ENCODE assay signal across 21 mouse cellular contexts in the genomic region with DNA sequence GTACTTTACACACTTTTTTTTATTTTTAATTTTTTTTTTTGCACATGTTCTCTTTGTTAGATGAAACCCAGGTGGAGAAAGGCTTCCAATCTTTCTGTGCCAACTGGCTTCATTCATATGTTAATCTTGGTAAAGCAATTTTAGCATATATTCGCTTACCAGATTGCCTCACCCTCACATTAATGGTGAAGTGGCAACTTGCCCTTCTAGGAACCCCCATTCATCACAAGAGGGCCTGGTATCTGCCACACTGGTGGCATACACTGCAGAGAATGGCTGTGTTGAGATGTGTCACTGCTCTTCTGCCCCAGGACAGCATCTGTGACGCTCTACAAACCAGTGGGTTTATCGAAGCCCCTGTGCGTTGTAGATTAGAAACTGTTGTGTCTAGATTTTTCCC.
A peak's percentile ranks its signal among the peaks of the same experiment; 100 is the strongest.
DNase-seq lines count a peak whose midpoint lies in the region; ATAC-seq lines count a peak whose summit lies in the region.
"Had no signal": no experiment of that assay in that cellular context is flagged by ENCODE, and none has a peak within 500 bp of the region (broad histone marks: within the 10 kb centered on the region; RNA-seq: fewer than 3 reads in every experiment).

No protein-coding gene starts in this region.

- intact Hi-C loops in heart, postnatal 25 days (cut with DNase I), result no loop called here

- no peak overlapping the region for H3K4me2 ChIP-seq in forebrain, embryonic 13.5 days
- no peak overlapping the region for H3K4me2 ChIP-seq in forebrain, embryonic 16.5 days (ENCODE audit: low read length)
- H3K4me2 ChIP-seq in forebrain, embryonic 12.5 days, result no peak overlapping the region
- no peak overlapping the region for H3K4me2 ChIP-seq in neural tube, embryonic 12.5 days (replicated peaks)
- H3K4me2 ChIP-seq in neural tube, embryonic 15.5 days, result no peak overlapping the region
- H3K4me2 ChIP-seq: heart, embryonic 12.5 days; heart, embryonic 15.5 days; hindbrain, embryonic 15.5 days had no signal

- peak; percentile 82 for ATAC-seq in forebrain, embryonic 13.5 days
- ATAC-seq in forebrain, embryonic 16.5 days, result peak; percentile 57
- no peak for ATAC-seq in forebrain, embryonic 12.5 days (ENCODE audit: low FRiP score)
- ATAC-seq in neural tube, embryonic 12.5 days (ENCODE audit: low FRiP score, low read depth), result 0 out of 2 replicates have a peak, but pooled peaks have one; percentile 27
- no peak for ATAC-seq in neural tube, embryonic 15.5 days (ENCODE audit: low FRiP score)
- ATAC-seq: activated CD4-positive, CD25-positive, alpha-beta regulatory T cell, adult 4 months; intestine, postnatal 0 days had no signal

- no peaks in the 10 kb centered on the region for H3K27me3 ChIP-seq in forebrain, embryonic 13.5 days
- H3K27me3 ChIP-seq in forebrain, embryonic 10.5 days (ENCODE audit: poor library complexity, severe bottlenecking), result no peaks in the 10 kb centered on the region
- H3K27me3 ChIP-seq in forebrain, embryonic 16.5 days (replicated peaks; ENCODE audit: control insufficient read depth, insufficient read depth, low read length), result no peaks in the 10 kb centered on the region
- no peaks in the 10 kb centered on the region for H3K27me3 ChIP-seq in forebrain, embryonic 12.5 days
- H3K27me3 ChIP-seq in neural tube, embryonic 12.5 days (replicated peaks), result no peaks in the 10 kb centered on the region
- H3K27me3 ChIP-seq in neural tube, embryonic 15.5 days (replicated peaks), result no peaks in the 10 kb centered on the region
- H3K27me3 ChIP-seq: heart, embryonic 12.5 days; heart, embryonic 15.5 days; hindbrain, embryonic 15.5 days had no signal

- no peak overlapping the region for H3K9ac ChIP-seq in forebrain, embryonic 13.5 days
- no peak overlapping the region for H3K9ac ChIP-seq in forebrain, embryonic 16.5 days (replicated peaks; ENCODE audit: low read depth, low read length)
- H3K9ac ChIP-seq in forebrain, embryonic 12.5 days, result no peak overlapping the region
- H3K9ac ChIP-seq in neural tube, embryonic 12.5 days, result no peak overlapping the region
- no peak overlapping the region for H3K9ac ChIP-seq in neural tube, embryonic 15.5 days (replicated peaks)
- H3K9ac ChIP-seq: heart, embryonic 12.5 days; heart, embryonic 15.5 days; hindbrain, embryonic 15.5 days had no signal

- DNase-seq in forebrain, embryonic 10.5 days (ENCODE audit: extremely low spot score, low spot score), result no peak
- DNase-seq in heart, postnatal 25 days (ENCODE audit: low spot score), result no peak
- DNase-seq: adrenal gland, adult 8-10 months; adrenal gland, postnatal 25 days; cerebellum, adult 18-20 months; cerebellum, adult 9-10 months; cerebellum, postnatal 14 days; gastrocnemius, postnatal 25 days; heart, adult 18-20 months; heart, postnatal 10 days; heart, postnatal 4 days had no signal

- H3K9me3 ChIP-seq in forebrain, embryonic 13.5 days (replicated peaks), result no peaks in the 10 kb centered on the region
- no peaks in the 10 kb centered on the region for H3K9me3 ChIP-seq in forebrain, embryonic 10.5 days
- H3K9me3 ChIP-seq in forebrain, embryonic 16.5 days (ENCODE audit: control insufficient read depth, low read length), result no peaks in the 10 kb centered on the region
- H3K9me3 ChIP-seq in forebrain, embryonic 12.5 days, result no peaks in the 10 kb centered on the region
- no peaks in the 10 kb centered on the region for H3K9me3 ChIP-seq in neural tube, embryonic 12.5 days
- no peaks in the 10 kb centered on the region for H3K9me3 ChIP-seq in neural tube, embryonic 15.5 days (replicated peaks)
- H3K9me3 ChIP-seq: heart, embryonic 12.5 days; heart, embryonic 15.5 days; hindbrain, embryonic 15.5 days had no signal

- WGBS in forebrain, embryonic 13.5 days, result 67% methylated on average over 4 of the region's 4 CpGs
- WGBS in forebrain, embryonic 10.5 days, result 95% methylated on average over 4 of the region's 4 CpGs
- 39% methylated on average over 4 of the region's 4 CpGs for WGBS in forebrain, embryonic 16.5 days
- WGBS in forebrain, embryonic 12.5 days, result 81% methylated on average over 4 of the region's 4 CpGs
- 57% methylated on average over 4 of the region's 4 CpGs for WGBS in neural tube, embryonic 12.5 days
- WGBS in neural tube, embryonic 15.5 days, result 47% methylated on average over 4 of the region's 4 CpGs

- peak overlapping the region; percentile 72 for H3K27ac ChIP-seq in forebrain, embryonic 13.5 days
- no peak overlapping the region for H3K27ac ChIP-seq in forebrain, embryonic 10.5 days
- H3K27ac ChIP-seq in forebrain, embryonic 16.5 days (ENCODE audit: low read length), result peak overlapping the region; percentile 77
- no peak overlapping the region for H3K27ac ChIP-seq in forebrain, embryonic 12.5 days
- no peak overlapping the region for H3K27ac ChIP-seq in neural tube, embryonic 12.5 days
- H3K27ac ChIP-seq in neural tube, embryonic 15.5 days (replicated peaks), result no peak overlapping the region
- H3K27ac ChIP-seq: heart, embryonic 15.5 days; hindbrain, embryonic 15.5 days had no signal

- no peaks in the 10 kb centered on the region for H3K36me3 ChIP-seq in forebrain, embryonic 13.5 days (ENCODE audit: poor library complexity, severe bottlenecking)
- no peaks in the 10 kb centered on the region for H3K36me3 ChIP-seq in forebrain, embryonic 10.5 days (replicated peaks)
- H3K36me3 ChIP-seq in forebrain, embryonic 16.5 days (ENCODE audit: control insufficient read depth, insufficient read depth), result no peaks in the 10 kb centered on the region
- no peaks in the 10 kb centered on the region for H3K36me3 ChIP-seq in forebrain, embryonic 12.5 days (replicated peaks)
- H3K36me3 ChIP-seq in neural tube, embryonic 12.5 days, result no peaks in the 10 kb centered on the region; the same call in 1 of the 2 replicates
- no peaks in the 10 kb centered on the region for H3K36me3 ChIP-seq in neural tube, embryonic 15.5 days
- H3K36me3 ChIP-seq: heart, embryonic 12.5 days; heart, embryonic 15.5 days; hindbrain, embryonic 15.5 days had no signal

- no peak overlapping the region for H3K4me3 ChIP-seq in forebrain, embryonic 13.5 days
- H3K4me3 ChIP-seq in forebrain, embryonic 10.5 days, result no peak overlapping the region
- no peak overlapping the region for H3K4me3 ChIP-seq in forebrain, embryonic 16.5 days (replicated peaks; ENCODE audit: low read length)
- no peak overlapping the region for H3K4me3 ChIP-seq in forebrain, embryonic 12.5 days (replicated peaks)
- no peak overlapping the region for H3K4me3 ChIP-seq in neural tube, embryonic 12.5 days
- no peak overlapping the region for H3K4me3 ChIP-seq in neural tube, embryonic 15.5 days (replicated peaks)
- H3K4me3 ChIP-seq: heart, embryonic 12.5 days; heart, embryonic 15.5 days; hindbrain, embryonic 15.5 days had no signal

- peaks cover 38% of the 10 kb centered on the region for H3K4me1 ChIP-seq in forebrain, embryonic 13.5 days
- peaks cover 5% of the 10 kb centered on the region; the same call in 1 of the 2 replicates for H3K4me1 ChIP-seq in forebrain, embryonic 10.5 days
- H3K4me1 ChIP-seq in forebrain, embryonic 16.5 days (replicated peaks; ENCODE audit: control insufficient read depth, insufficient read depth, low read length), result peaks cover 19% of the 10 kb centered on the region
- peaks cover 14% of the 10 kb centered on the region for H3K4me1 ChIP-seq in forebrain, embryonic 12.5 days
- peaks cover 19% of the 10 kb centered on the region for H3K4me1 ChIP-seq in neural tube, embryonic 12.5 days
- peaks cover 18% of the 10 kb centered on the region for H3K4me1 ChIP-seq in neural tube, embryonic 15.5 days

Comparison
In these comparisons a context has a peak if more than half of its experiments do, and no peak if none do; other contexts are left out.
1. ATAC-seq: peak in forebrain, embryonic 13.5 days (single experiment), forebrain, embryonic 16.5 days (single experiment) and neural tube, embryonic 12.5 days (single experiment); none in forebrain, embryonic 12.5 days (single experiment) and neural tube, embryonic 15.5 days (single experiment).
2. H3K27ac ChIP-seq: peak in forebrain, embryonic 13.5 days (single experiment) and forebrain, embryonic 16.5 days (single experiment); none in forebrain, embryonic 10.5 days (single experiment), forebrain, embryonic 12.5 days (single experiment), neural tube, embryonic 12.5 days (single experiment) and neural tube, embryonic 15.5 days (single experiment).